9 mouse cellular contexts compared by ENCODE assay signal in the genomic region with DNA sequence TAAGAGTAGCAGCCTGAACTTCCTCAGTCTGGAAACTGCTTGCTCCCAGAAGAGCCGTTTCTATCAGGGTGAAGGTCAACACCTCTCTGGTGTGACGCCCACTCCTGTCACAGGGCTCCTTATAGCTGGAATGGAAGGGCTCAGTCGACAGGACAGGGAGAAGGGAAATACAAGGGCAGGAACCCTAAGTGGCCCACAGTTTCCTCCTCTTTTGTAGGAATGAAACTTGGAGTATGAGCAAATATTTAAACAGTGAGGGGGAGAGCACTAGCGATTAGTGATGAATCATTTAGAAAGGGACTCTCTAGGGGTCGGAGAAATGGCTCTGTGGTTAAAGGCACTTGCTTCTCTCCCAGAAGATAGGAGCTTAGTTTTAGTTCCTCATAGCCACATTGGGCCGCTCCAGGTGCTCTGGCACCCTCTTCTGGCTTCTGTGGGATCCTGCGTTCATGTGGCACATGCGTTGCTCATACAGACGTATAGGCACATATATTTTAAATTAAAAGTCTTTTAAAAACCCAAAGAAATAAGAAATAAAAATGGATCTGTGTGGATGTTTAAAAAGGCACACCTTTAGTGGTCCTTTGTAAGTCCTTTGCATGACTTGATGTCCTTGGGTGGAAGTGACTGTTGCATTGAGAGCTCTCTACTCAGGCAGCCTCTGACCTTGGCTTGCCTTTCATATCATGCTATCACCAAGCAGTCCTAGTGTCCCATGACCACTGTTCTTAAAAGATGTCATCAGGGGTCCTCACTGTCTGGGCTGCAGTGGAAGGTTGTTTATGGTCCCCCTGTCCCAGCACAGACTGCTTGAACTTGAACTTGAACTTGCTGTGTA. TPM values are rescaled to one million over a fixed set of nuclear protein-coding genes. Genes with fewer than 3 reads are reported as not detected.
DNase-seq lines count a peak whose midpoint lies in the region; ATAC-seq and TF ChIP-seq lines count a peak whose summit lies in the region.
"Had no signal": no experiment of that assay in that cellular context is flagged by ENCODE, and none has a peak within 500 bp of the region (broad histone marks: within the 10 kb centered on the region; RNA-seq: fewer than 3 reads in every experiment).

No protein-coding gene starts in this region.

- no peak for DNase-seq in gastrocnemius, adult 2 months
- DNase-seq in gastrocnemius, adult 18-20 months (ENCODE audit: low spot score), result no peak
- peak; percentile 54 for DNase-seq in brain, adult 2 months (ENCODE audit: low read depth, low spot score)
- DNase-seq in induced T-regulatory cell, adult 2 months (ENCODE audit: low read depth), result peak; percentile 55
- peak; percentile 49 to 70 (median 53) for DNase-seq in liver, embryonic 14.5 days (ENCODE audit: low read depth in 3 of 3, low spot score in 3 of 3)
- DNase-seq in right cerebral cortex, postnatal 14 days, result peak; percentile 45
- no peak for DNase-seq in midbrain, embryonic 11.5 days (ENCODE audit: low spot score, missing footprints)

- no peaks in the 10 kb centered on the region for H3K79me3 ChIP-seq in C2C12 (ENCODE audit: low read depth)

- H3K4me1 ChIP-seq in liver, embryonic 14.5 days (replicated peaks; ENCODE audit: control insufficient read depth in 2 of 2, insufficient read depth in 2 of 2, low read length in 1 of 2), result peaks cover 23 to 25% of the 10 kb centered on the region in 2 experiments
- no peaks in the 10 kb centered on the region for H3K4me1 ChIP-seq in midbrain, embryonic 11.5 days (ENCODE audit: control insufficient read depth, insufficient read depth, low read length)
- H3K4me1 ChIP-seq: embryonic facial prominence, embryonic 13.5 days had no signal

- no peaks in the 10 kb centered on the region for H3K9me3 ChIP-seq in liver, embryonic 14.5 days (ENCODE audit: control insufficient read depth, low read length)
- no peaks in the 10 kb centered on the region for H3K9me3 ChIP-seq in midbrain, embryonic 11.5 days (ENCODE audit: control insufficient read depth, low read length)
- H3K9me3 ChIP-seq: embryonic facial prominence, embryonic 13.5 days had no signal

- no peaks in the 10 kb centered on the region for H3K36me3 ChIP-seq in C2C12 (ENCODE audit: control insufficient read depth, insufficient read depth)
- H3K36me3 ChIP-seq in liver, embryonic 14.5 days (replicated peaks; ENCODE audit: control insufficient read depth, insufficient read depth, low read depth), result no peaks in the 10 kb centered on the region
- no peaks in the 10 kb centered on the region for H3K36me3 ChIP-seq in midbrain, embryonic 11.5 days (ENCODE audit: control insufficient read depth, insufficient read depth, low read length)
- H3K36me3 ChIP-seq: embryonic facial prominence, embryonic 13.5 days had no signal

- peak overlapping the region; percentile 38 for H3K4me2 ChIP-seq in liver, embryonic 14.5 days (ENCODE audit: low read depth)
- H3K4me2 ChIP-seq in midbrain, embryonic 11.5 days, result no peak overlapping the region
- H3K4me2 ChIP-seq: embryonic facial prominence, embryonic 13.5 days had no signal

- H3K9ac ChIP-seq in liver, embryonic 14.5 days (replicated peaks), result peak overlapping the region; percentile 32; the same call in 1 of the 2 replicates
- no peak overlapping the region for H3K9ac ChIP-seq in midbrain, embryonic 11.5 days (ENCODE audit: low read length)
- H3K9ac ChIP-seq: embryonic facial prominence, embryonic 13.5 days had no signal

- no peak overlapping the region for H3K4me3 ChIP-seq in gastrocnemius, adult 2 months
- H3K4me3 ChIP-seq in C2C12 (ENCODE audit: insufficient read depth, poor library complexity, severe bottlenecking), result no peak overlapping the region
- no peak overlapping the region for H3K4me3 ChIP-seq in liver, embryonic 14.5 days (ENCODE audit: insufficient read depth in 1 of 2, low read depth in 2 of 2, low read length in 2 of 2)
- H3K4me3 ChIP-seq in midbrain, embryonic 11.5 days (ENCODE audit: low read depth, low read length), result no peak overlapping the region
- H3K4me3 ChIP-seq: embryonic facial prominence, embryonic 13.5 days had no signal

- H3K27ac ChIP-seq in gastrocnemius, adult 2 months, result 0 out of 2 replicates have a peak overlapping the region, but pooled peaks have one; percentile 28
- H3K27ac ChIP-seq in liver, embryonic 14.5 days, result peak overlapping the region; percentile 38
- H3K27ac ChIP-seq in midbrain, embryonic 11.5 days (ENCODE audit: low read depth, low read length), result no peak overlapping the region
- H3K27ac ChIP-seq: embryonic facial prominence, embryonic 13.5 days had no signal

- TF ChIP-seq CTCF in gastrocnemius, adult 2 months (IDR thresholded peaks at IDR 0.05), result peak; percentile 66
- peak; percentile 12 for TF ChIP-seq CTCF in C2C12 (IDR thresholded peaks at IDR 0.05; ENCODE audit: control insufficient read depth, insufficient read depth, insufficient read length)
- peak; percentile 85 for TF ChIP-seq CTCF in liver, embryonic 14.5 days (IDR thresholded peaks at IDR 0.05; ENCODE audit: low read depth)

- no peaks in the 10 kb centered on the region for H3K79me2 ChIP-seq in C2C12 (ENCODE audit: control insufficient read depth, insufficient read depth)

- peak overlapping the region; percentile 25 for H3ac ChIP-seq in C2C12 (ENCODE audit: control insufficient read depth, insufficient read length, low read depth)

- WGBS in liver, embryonic 14.5 days (ENCODE audit: insufficient replicate concordance), result 3% methylated on average over 9 of the region's 9 CpGs
- WGBS in midbrain, embryonic 11.5 days, result 37% methylated on average over 9 of the region's 9 CpGs

- peak; percentile 75 for ATAC-seq in liver, embryonic 14.5 days (ENCODE audit: insufficient read depth)
- no peak for ATAC-seq in midbrain, embryonic 11.5 days (ENCODE audit: low FRiP score)

- intact Hi-C loops in gastrocnemius, adult 2 months (cut with DNase I), result loop anchor here (5.0 kb wide), 1 partner anchor 247 kb away; the partner anchor contains the start of gene Kifc3

- TF ChIP-seq EP300 in liver, embryonic 14.5 days (IDR thresholded peaks at IDR 0.05; ENCODE audit: low read depth), result 0 out of 2 replicates have a peak, but pooled peaks have one; percentile 9

- no peaks in the 10 kb centered on the region for H3K27me3 ChIP-seq in C2C12 (ENCODE audit: control insufficient read depth, insufficient read depth, insufficient read length)
- no peaks in the 10 kb centered on the region for H3K27me3 ChIP-seq in liver, embryonic 14.5 days (ENCODE audit: control insufficient read depth, insufficient read depth, low read length)
- no peaks in the 10 kb centered on the region for H3K27me3 ChIP-seq in midbrain, embryonic 11.5 days (ENCODE audit: control insufficient read depth, insufficient read depth, low read length)
- H3K27me3 ChIP-seq: embryonic facial prominence, embryonic 13.5 days had no signal

TF ChIP-seq in C2C12, 6 proteins besides CTCF, POLR2A, EP300 and RAD21:
- TF ChIP-seq MAX (IDR thresholded peaks at IDR 0.05) (peak; percentile 36), CEBPB (IDR thresholded peaks at IDR 0.05; ENCODE audit: low read depth) (no peak), MYOG (IDR thresholded peaks at IDR 0.05; ENCODE audit: control insufficient read depth, extremely low read depth, insufficient read length) (no peak), FOSL1 (IDR thresholded peaks at IDR 0.05; ENCODE audit: insufficient read depth, low read length, poor library complexity, severe bottlenecking) (peak; percentile 11), USF1 (IDR thresholded peaks at IDR 0.05; ENCODE audit: low read depth) (no peak), MYOD1 (IDR thresholded peaks at IDR 0.05; ENCODE audit: control insufficient read depth, insufficient read length, low read depth) (no peak)
TF ChIP-seq in C2C12: peak in this region for 2.

RNA-seq across cellular contexts. Expression of gene Adgrg1, which starts 19.4 kb away (rescaled TPM):
- total RNA-seq in gastrocnemius, adult 2 months (2021), result 10 to 100 TPM; 20.7 to 27.4 TPM
- total RNA-seq in gastrocnemius, adult 18-20 months (2021), result 10 to 100 TPM; 19.8 to 24.3 TPM
- 2.8 TPM for polyA plus RNA-seq in C2C12 (2012; fragmentation: generic; extraction: Trizol)
- 46.8 and 55.8 TPM in 2 replicates for polyA plus RNA-seq in liver, embryonic 14.5 days (2012; rRNA removed)
- polyA plus RNA-seq in liver, embryonic 14.5 days (2014; fragmentation: Nextera tagmentation; extraction: Ambion mirVana), result 41.1 and 59.5 TPM in 2 replicates
- polyA plus RNA-seq in midbrain, embryonic 11.5 days (2014; fragmentation: Nextera tagmentation; extraction: Ambion mirVana), result 153 and 157 TPM in 2 replicates

RNA-seq across cellular contexts. Expression of gene Adgrg5, which starts 31.6 kb away (rescaled TPM):
- under 1 TPM in 1 of 2 experiments, not detected in 1; 0.28 TPM for total RNA-seq in gastrocnemius, adult 2 months (2021)
- total RNA-seq in gastrocnemius, adult 18-20 months (2021), result not detected
- 0.18 TPM for polyA plus RNA-seq in C2C12 (2012; fragmentation: generic; extraction: Trizol)
- polyA plus RNA-seq in liver, embryonic 14.5 days (2012; rRNA removed), result 0.45 and 0.54 TPM in 2 replicates
- polyA plus RNA-seq in liver, embryonic 14.5 days (2014; fragmentation: Nextera tagmentation; extraction: Ambion mirVana), result 0.14 and 0.67 TPM in 2 replicates
- 0.36 and 0.40 TPM in 2 replicates for polyA plus RNA-seq in midbrain, embryonic 11.5 days (2014; fragmentation: Nextera tagmentation; extraction: Ambion mirVana)

RNA-seq across cellular contexts. Expression of gene Ccdc102a, which starts 37.2 kb away (rescaled TPM):
- total RNA-seq in gastrocnemius, adult 2 months (2021), result 1 to 10 TPM; 3.0 to 3.8 TPM
- total RNA-seq in gastrocnemius, adult 18-20 months (2021), result 1 to 10 TPM; 2.5 to 5.3 TPM
- polyA plus RNA-seq in C2C12 (2012; fragmentation: generic; extraction: Trizol), result 28.1 TPM
- 2.2 and 2.6 TPM in 2 replicates for polyA plus RNA-seq in liver, embryonic 14.5 days (2012; rRNA removed)
- polyA plus RNA-seq in liver, embryonic 14.5 days (2014; fragmentation: Nextera tagmentation; extraction: Ambion mirVana), result 2.7 and 2.8 TPM in 2 replicates
- 13.5 and 15.9 TPM in 2 replicates for polyA plus RNA-seq in midbrain, embryonic 11.5 days (2014; fragmentation: Nextera tagmentation; extraction: Ambion mirVana)

Comparison
In these comparisons a context has a peak if more than half of its experiments do, and no peak if none do; other contexts are left out.
1. DNase-seq: peak in brain, adult 2 months (single experiment), induced T-regulatory cell, adult 2 months (single experiment), liver, embryonic 14.5 days (3 of 3) and right cerebral cortex, postnatal 14 days (single experiment); none in gastrocnemius, adult 2 months (single experiment), gastrocnemius, adult 18-20 months (single experiment) and midbrain, embryonic 11.5 days (single experiment).
2. CTCF ChIP-seq: peak in every context shown above with its lines; median percentile 85 in liver, embryonic 14.5 days; 66 in gastrocnemius, adult 2 months; 12 in C2C12.
3. RNA of gene Adgrg1, which starts 19.4 kb away (polyA plus RNA-seq): 153 to 157 TPM in midbrain, embryonic 11.5 days and 41.1 to 59.5 TPM in liver, embryonic 14.5 days; 2.8 TPM in C2C12 (single experiment); every median in the first group is over 10 times any median in the second.